Mouse (Mus musculus) small intestine, adult 2 months (tissue): Measurements from ENCODE around the gene 2300002M23Rik.
A peak's percentile ranks its signal among the peaks of the same experiment; 100 is the strongest.

ENCODE experiments used
- CTCF ChIP-seq: fragments of 200-500 bp; IDR thresholded peaks from 2 replicates; pipeline ENCODE4 v1.5.1; 2012; ENCODE audit warnings: low read depth, mild to moderate bottlenecking, control low read depth, inconsistent platforms, low read length, moderate library complexity, mixed read lengths; ENCODE audit not compliant: insufficient replicate concordance, insufficient read length; ENCODE audit errors: extremely low read depth
- POLR2A ChIP-seq: fragments of 200-500 bp; IDR thresholded peaks from 2 replicates; pipeline ENCODE4 v1.6.1; 2012; ENCODE audit warnings: low read depth, mild to moderate bottlenecking, control low read depth, inconsistent platforms, low read length, moderate library complexity

- no peak for TF ChIP-seq POLR2A
- peak; percentile 90; the same call in 1 of the 2 replicates for TF ChIP-seq CTCF
These were observed 22.6 kb upstream of the 2300002M23Rik start for GRCm38 (mm10) chr17:35544680-35545079.
